Mouse (Mus musculus): ENCODE data around the gene Krt42. TPM values are rescaled to one million over a fixed set of nuclear protein-coding genes. Genes with fewer than 3 reads are reported as not detected.

Krt42 gene
- polyA plus RNA-seq, 1 experiment from 2014 or later, result not detected

DNA sequence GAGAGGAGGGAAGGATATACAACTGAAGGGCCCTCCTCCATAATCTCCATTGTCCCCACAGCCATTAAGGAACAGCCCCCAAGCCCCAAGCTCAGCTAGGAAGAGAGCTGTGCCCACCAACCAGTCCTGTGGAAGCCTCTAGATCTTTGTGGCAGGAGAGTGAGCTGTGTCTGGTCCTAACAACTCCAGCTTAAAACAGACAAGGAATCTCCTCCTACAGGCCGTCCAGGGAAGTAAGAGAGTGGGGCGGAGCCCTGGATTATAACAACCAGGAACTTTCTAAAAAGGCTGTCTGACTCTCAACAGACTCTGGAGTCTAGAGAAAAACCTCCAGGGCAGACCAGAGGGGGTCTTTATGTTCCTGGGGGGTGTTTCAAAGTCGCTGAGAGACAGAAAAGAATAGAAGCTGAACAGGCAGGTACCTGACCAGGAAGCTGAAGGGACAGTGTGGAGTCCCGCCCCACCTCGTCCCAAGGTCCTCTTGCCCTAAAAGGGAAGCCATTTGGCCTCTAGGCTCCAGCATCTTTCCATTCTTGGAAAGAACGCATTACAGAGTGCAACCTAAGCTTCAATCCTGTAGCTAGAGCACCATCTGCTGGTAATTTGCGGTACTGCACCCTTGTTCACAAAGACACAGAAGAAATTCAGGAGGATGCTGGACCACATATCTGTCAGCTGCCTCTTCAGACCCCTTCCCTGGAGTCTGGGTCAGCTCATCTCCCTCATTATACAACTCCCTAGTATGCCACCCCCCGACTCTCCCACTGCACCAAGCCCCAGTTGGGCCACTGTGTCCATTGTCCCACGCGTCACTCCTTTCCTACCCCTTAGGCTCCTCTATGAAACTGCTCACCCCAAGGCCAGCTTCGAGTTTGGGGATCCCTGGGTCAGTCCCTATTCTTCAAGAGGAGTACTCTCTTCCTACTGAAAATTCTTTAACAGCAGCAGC lies 12.2 kb upstream of the Krt42 start:
- Histone ChIP-seq H3K4me2 (ENCODE audit: low read length) (no peak overlapping the region), H3K27me3 (ENCODE audit: insufficient read depth, low read length) (no peaks in the 10 kb centered on the region), H3K4me3 (replicated peaks; ENCODE audit: low read depth, low read length) (no peak overlapping the region), H3K27ac (no peak overlapping the region), H3K4me1 (replicated peaks; ENCODE audit: insufficient read depth, low read length) (no peaks in the 10 kb centered on the region), H3K9me3 (replicated peaks; ENCODE audit: low read length) (no peaks in the 10 kb centered on the region), H3K36me3 (ENCODE audit: insufficient read depth, low read length) (no peaks in the 10 kb centered on the region), H3K9ac (ENCODE audit: low read depth, low read length) (no peak overlapping the region)
- 21% methylated on average over 11 of the region's 11 CpGs for WGBS
- ATAC-seq (replicated peaks; ENCODE audit: low FRiP score, low read depth), result no peak; the same call in 1 of the 2 replicates
- DNase-seq (ENCODE audit: low spot score), result peak; percentile 87
- TF ChIP-seq CTCF (IDR thresholded peaks at IDR 0.05; ENCODE audit: low read depth), result peak; percentile 97

GRCm38 (mm10) chr11:100278759-100279158 lies 9.1 kb upstream of the Krt42 start:
- no peak for DNase-seq (ENCODE audit: low spot score)

DNA sequence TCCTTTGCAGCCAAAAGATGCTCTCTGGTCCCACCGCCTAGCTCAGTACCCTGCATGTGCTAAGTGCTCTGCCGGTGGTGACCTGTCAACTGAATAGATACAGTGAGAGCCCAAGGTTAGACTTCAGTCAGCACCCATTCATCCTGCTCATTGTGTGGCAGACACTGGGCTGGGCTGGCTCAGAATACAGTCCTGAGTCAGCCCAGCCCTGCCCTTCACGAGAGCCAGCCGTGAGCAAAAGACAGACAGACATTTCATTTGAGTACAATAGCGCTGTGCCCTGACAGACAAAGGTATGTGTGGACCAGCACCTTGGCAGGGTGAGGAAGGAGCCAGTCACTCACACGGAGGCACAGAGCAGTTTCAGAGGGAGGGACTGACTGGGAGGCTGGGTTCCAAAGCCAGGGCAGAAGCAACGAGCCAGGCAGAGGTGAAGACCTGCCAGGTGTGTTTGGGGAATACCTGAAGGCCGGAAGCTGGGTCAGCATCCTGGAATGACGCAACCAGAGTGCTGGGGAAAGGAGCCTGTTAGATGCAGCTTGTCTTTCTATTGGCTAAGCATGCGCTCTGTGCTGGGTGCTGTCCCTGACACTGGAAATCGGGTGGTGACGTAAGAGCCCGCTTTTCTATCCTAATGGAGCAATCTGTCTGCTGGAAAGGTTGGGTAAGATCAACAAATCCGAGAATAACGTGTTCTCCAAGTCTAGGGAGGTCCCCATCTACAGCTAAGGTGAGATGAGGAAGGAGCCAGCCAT lies 8.2 kb upstream of the Krt42 start:
- 71% methylated on average over 15 of the region's 15 CpGs for WGBS

More at GRCm38 (mm10) chr11:100278759-100279158, 9.1 kb upstream of the Krt42 start:
- H3K36me3 ChIP-seq (ENCODE audit: insufficient read depth, low read length), result no peaks in the 10 kb centered on the region
- H3K9me3 ChIP-seq (replicated peaks; ENCODE audit: low read length), result no peaks in the 10 kb centered on the region
- H3K9ac ChIP-seq (ENCODE audit: low read depth, low read length), result no peak overlapping the region
- no peaks in the 10 kb centered on the region for H3K27me3 ChIP-seq (ENCODE audit: insufficient read depth, low read length)
- no peak overlapping the region for H3K4me2 ChIP-seq (ENCODE audit: low read length)
- no peaks in the 10 kb centered on the region for H3K4me1 ChIP-seq (replicated peaks; ENCODE audit: insufficient read depth, low read length)
- no peak for ATAC-seq (replicated peaks; ENCODE audit: low FRiP score, low read depth)
- H3K4me3 ChIP-seq (replicated peaks; ENCODE audit: low read depth, low read length), result no peak overlapping the region
- 45% methylated on average over 5 of the region's 5 CpGs for WGBS
- no peak overlapping the region for H3K27ac ChIP-seq
- TF ChIP-seq CTCF (IDR thresholded peaks at IDR 0.05; ENCODE audit: low read depth), result no peak

GRCm38 (mm10) chr11:100275466-100275865 lies 5.8 kb upstream of the Krt42 start:
- 48% methylated on average over 5 of the region's 5 CpGs for WGBS
- ATAC-seq (replicated peaks; ENCODE audit: low FRiP score, low read depth), result no peak
- H3K36me3 ChIP-seq (ENCODE audit: insufficient read depth, low read length), result no peaks in the 10 kb centered on the region
- DNase-seq (ENCODE audit: low spot score), result no peak
- H3K4me1 ChIP-seq (replicated peaks; ENCODE audit: insufficient read depth, low read length), result no peaks in the 10 kb centered on the region
- no peaks in the 10 kb centered on the region for H3K9me3 ChIP-seq (replicated peaks; ENCODE audit: low read length)
- H3K27me3 ChIP-seq (ENCODE audit: insufficient read depth, low read length), result no peaks in the 10 kb centered on the region
- no peak overlapping the region for H3K4me2 ChIP-seq (ENCODE audit: low read length)
- H3K9ac ChIP-seq (ENCODE audit: low read depth, low read length), result no peak overlapping the region
- TF ChIP-seq CTCF (IDR thresholded peaks at IDR 0.05; ENCODE audit: low read depth), result no peak
- H3K27ac ChIP-seq, result no peak overlapping the region
- no peak overlapping the region for H3K4me3 ChIP-seq (replicated peaks; ENCODE audit: low read depth, low read length)

More for the DNA sequence above, 8.2 kb upstream of the Krt42 start:
- H3K4me1 ChIP-seq (replicated peaks; ENCODE audit: insufficient read depth, low read length), result no peaks in the 10 kb centered on the region
- no peak overlapping the region for H3K4me3 ChIP-seq (replicated peaks; ENCODE audit: low read depth, low read length)
- no peak for TF ChIP-seq CTCF (IDR thresholded peaks at IDR 0.05; ENCODE audit: low read depth)
- ATAC-seq (replicated peaks; ENCODE audit: low FRiP score, low read depth) (no peak), DNase-seq (ENCODE audit: low spot score) (no peak)
- H3K27me3 ChIP-seq (ENCODE audit: insufficient read depth, low read length), result no peaks in the 10 kb centered on the region
- H3K4me2 ChIP-seq (ENCODE audit: low read length), result no peak overlapping the region
- no peaks in the 10 kb centered on the region for H3K9me3 ChIP-seq (replicated peaks; ENCODE audit: low read length)
- H3K36me3 ChIP-seq (ENCODE audit: insufficient read depth, low read length), result no peaks in the 10 kb centered on the region
- no peak overlapping the region for H3K9ac ChIP-seq (ENCODE audit: low read depth, low read length)
- no peak overlapping the region for H3K27ac ChIP-seq

DNA sequence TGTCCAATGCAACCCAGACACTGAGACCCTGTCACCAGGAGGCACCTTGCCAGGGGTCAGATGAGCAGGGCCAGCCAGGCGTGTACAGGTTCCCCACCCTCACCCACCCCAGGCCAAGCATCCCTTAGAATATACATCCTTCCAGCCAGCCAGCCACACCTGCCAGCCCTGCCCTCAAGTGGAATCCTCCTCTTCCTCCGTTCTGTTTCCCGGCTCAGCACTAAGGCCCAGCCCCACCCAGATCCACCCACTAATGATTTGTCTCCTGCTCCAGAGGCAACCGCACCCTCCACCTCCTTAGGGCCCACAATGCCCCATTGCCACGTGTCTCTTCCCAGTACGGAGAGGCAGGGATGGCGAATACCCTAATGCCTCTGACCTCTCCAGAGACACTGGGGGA lies 5.0 kb upstream of the Krt42 start:
- Histone ChIP-seq H3K4me2 (ENCODE audit: low read length) (no peak overlapping the region), H3K36me3 (ENCODE audit: insufficient read depth, low read length) (no peaks in the 10 kb centered on the region), H3K27ac (no peak overlapping the region), H3K4me1 (replicated peaks; ENCODE audit: insufficient read depth, low read length) (no peaks in the 10 kb centered on the region), H3K27me3 (ENCODE audit: insufficient read depth, low read length) (no peaks in the 10 kb centered on the region), H3K9me3 (replicated peaks; ENCODE audit: low read length) (no peaks in the 10 kb centered on the region), H3K4me3 (replicated peaks; ENCODE audit: low read depth, low read length) (no peak overlapping the region), H3K9ac (ENCODE audit: low read depth, low read length) (no peak overlapping the region)
- WGBS, result 71% methylated on average over 7 of the region's 7 CpGs
- ATAC-seq (replicated peaks; ENCODE audit: low FRiP score, low read depth) (no peak), DNase-seq (ENCODE audit: low spot score) (no peak)
- TF ChIP-seq CTCF (IDR thresholded peaks at IDR 0.05; ENCODE audit: low read depth), result no peak

GRCm38 (mm10) chr11:100271878-100272277 lies 2.2 kb upstream of the Krt42 start:
- H3K4me3 ChIP-seq (replicated peaks; ENCODE audit: low read depth, low read length), result no peak overlapping the region
- H3K4me2 ChIP-seq (ENCODE audit: low read length), result no peak overlapping the region
- H3K9ac ChIP-seq (ENCODE audit: low read depth, low read length), result no peak overlapping the region
- no peaks in the 10 kb centered on the region for H3K27me3 ChIP-seq (ENCODE audit: insufficient read depth, low read length)
- no peak overlapping the region for H3K27ac ChIP-seq
- TF ChIP-seq CTCF (IDR thresholded peaks at IDR 0.05; ENCODE audit: low read depth), result no peak
- WGBS, result 90% methylated on average over 1 of the region's 1 CpGs
- no peaks in the 10 kb centered on the region for H3K36me3 ChIP-seq (ENCODE audit: insufficient read depth, low read length)
- no peaks in the 10 kb centered on the region for H3K4me1 ChIP-seq (replicated peaks; ENCODE audit: insufficient read depth, low read length)
- no peak for DNase-seq (ENCODE audit: low spot score)
- no peak for ATAC-seq (replicated peaks; ENCODE audit: low FRiP score, low read depth)
- no peaks in the 10 kb centered on the region for H3K9me3 ChIP-seq (replicated peaks; ENCODE audit: low read length)

Data from kidney, postnatal 0 days (tissue).